Mouse (Mus musculus) E14TG2a.4 (cell line): ENCODE results near the gene Fam155a.

ENCODE experiments used
- CTCF ChIP-seq: conservative IDR thresholded peaks from 2 replicates; pipeline ENCODE4 v1.5.1; 2014; ENCODE audit warnings: low read length
- POU5F1 ChIP-seq: IDR thresholded peaks from 2 replicates; pipeline ENCODE4 v1.6.1; 2014; ENCODE audit warnings: low read length, borderline replicate concordance

DNA sequence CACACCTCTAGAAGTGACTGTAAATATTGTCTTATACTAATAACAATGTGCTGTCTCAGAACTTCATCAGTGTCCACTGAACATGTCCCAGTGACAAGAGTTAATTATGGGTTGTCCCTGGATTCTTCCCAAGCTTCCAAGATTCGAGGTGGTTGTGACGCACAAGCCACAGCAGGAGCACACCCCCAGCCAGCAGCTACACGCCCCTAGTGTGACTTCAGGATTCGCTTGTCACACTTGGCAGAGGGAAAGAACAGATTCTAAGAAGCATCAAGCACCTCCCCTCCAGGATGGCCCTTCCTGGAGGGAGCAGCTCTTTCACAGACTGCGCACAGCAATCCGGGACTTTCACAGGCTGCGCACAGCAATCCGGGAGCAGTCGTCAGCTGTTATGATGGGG, 428.0 kb downstream of the Fam155a start:
- TF ChIP-seq CTCF, result no peak
- TF ChIP-seq POU5F1, result no peak
